Mouse (Mus musculus) limb, embryonic 11.5 days (tissue): ENCODE data around the gene Idi1. TPM values are rescaled to one million over a fixed set of nuclear protein-coding genes. Genes with fewer than 3 reads are reported as not detected.
"Not testable (repeated sequence)": the region's sequence is repeated elsewhere in the genome, so short reads cannot be mapped to it uniquely, and the experiment has no call there.

Experiments used
- ATAC-seq: fragments of 200-750 bp; cut with Nextera tagmentation; 2 replicates; pipeline ENCODE4 v1.8.0; 2017; ENCODE audit warnings: low read depth; ENCODE audit not compliant: insufficient number of reproducible peaks, low FRiP score, low TSS enrichment
- DNase-seq: peaks from one replicate; pipeline ENCODE4 v3.0.0-alpha.2; 2015; ENCODE audit warnings: low spot score
- H3K27ac ChIP-seq: fragments of 300-500 bp; sonication (generic); replicated peaks from 2 replicates; pipeline ENCODE4 v1.5.1; 2014; ENCODE audit warnings: low read depth, mild to moderate bottlenecking, low read length
- H3K27me3 ChIP-seq: fragments of 300-500 bp; sonication (generic); 2 replicates; pipeline ENCODE4 v1.6.1; 2014; ENCODE audit warnings: mild to moderate bottlenecking, low read length, mixed read lengths; ENCODE audit not compliant: control insufficient read depth, insufficient read depth
- H3K36me3 ChIP-seq: fragments of 300-500 bp; sonication (generic); 2 replicates; pipeline ENCODE4 v1.6.1; 2014; ENCODE audit warnings: mild to moderate bottlenecking, low read length, moderate library complexity, mixed read lengths; ENCODE audit not compliant: control insufficient read depth, insufficient read depth
- H3K4me1 ChIP-seq: fragments of 300-500 bp; sonication (generic); 2 replicates; pipeline ENCODE4 v1.6.1; 2014; ENCODE audit warnings: low read length, mixed read lengths; ENCODE audit not compliant: control insufficient read depth, insufficient read depth
- H3K4me2 ChIP-seq: fragments of 300-500 bp; sonication (generic); 2 replicates; pipeline ENCODE4 v1.6.1; 2014; ENCODE audit warnings: low read depth, mild to moderate bottlenecking, moderate library complexity; ENCODE audit not compliant: severe bottlenecking
- H3K4me3 ChIP-seq: fragments of 300-500 bp; sonication (generic); 2 replicates; pipeline ENCODE4 v1.5.1; 2014; ENCODE audit warnings: low read depth, low read length
- H3K9ac ChIP-seq: fragments of 300-500 bp; sonication (generic); 2 replicates; pipeline ENCODE4 v1.6.1; 2014; ENCODE audit warnings: mild to moderate bottlenecking, low read length
- H3K9me3 ChIP-seq: fragments of 300-500 bp; sonication (generic); 2 replicates; pipeline ENCODE4 v1.6.1; 2016; ENCODE audit warnings: low read length; ENCODE audit not compliant: control insufficient read depth
- WGBS: fragments of 180-500 bp; shearing (Covaris S2); extraction: QIAGEN DNeasy Blood & Tissue Kit; methylation state at CpG from one replicate; pipeline ENCODE4 v1.1.7; 2014; 5-methylcytosine and 5-hydroxymethylcytosine counted together
- polyA plus RNA-seq: library from polyadenylated mRNA; unstranded; fragments of >200 nt; fragmentation: Nextera tagmentation; extraction: Ambion mirVana; gene quantifications from 2 replicates; pipeline ENCODE4 v1.2.1, GENCODE M21; 2014

Idi1 gene
- polyA plus RNA-seq, result 97.5 and 105 TPM in 2 replicates

- Histone ChIP-seq H3K9ac (peak within 1 kb of the TSS; percentile 38), H3K4me3 (peak within 1 kb of the TSS; percentile 58), H3K4me1 (no peaks in the 10 kb centered on the region), H3K36me3 (peaks cover 3% of the 10 kb centered on the region; the same call in 1 of the 2 replicates), H3K27ac (peak within 1 kb of the TSS; percentile 74), H3K9me3 (no peaks in the 10 kb centered on the region), H3K27me3 (no peaks in the 10 kb centered on the region), H3K4me2 (peak within 1 kb of the TSS; percentile 56)
- WGBS, result under 1% methylated on average over 46 of the region's 46 CpGs
- ATAC-seq, result peak; percentile 100
- peak; percentile 97 for DNase-seq
Measured at GRCm38 (mm10) chr13:8885445-8886184, at the start of gene Idi1. TSS of gene Idi1 (plus strand) at chr13:8885501.

DNA sequence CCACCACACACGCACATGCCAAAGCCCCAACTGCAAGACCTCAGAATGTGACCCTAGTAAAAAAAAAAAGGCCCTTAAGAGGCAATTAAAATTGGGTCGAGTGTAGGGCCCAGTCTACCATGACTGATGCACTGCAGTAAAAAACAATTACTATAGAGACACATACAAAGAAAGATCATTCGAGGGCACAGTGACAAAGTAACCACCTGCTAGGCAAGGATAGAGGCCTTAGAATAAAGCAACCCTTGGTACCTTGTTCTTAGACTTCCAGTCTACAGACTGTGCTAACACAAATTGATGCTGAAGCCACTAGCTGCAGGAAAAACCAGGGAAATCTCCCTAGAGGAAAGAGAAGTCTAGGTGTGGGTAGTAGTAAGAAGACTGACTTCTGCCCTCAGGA is 46.9 kb upstream of the Idi1 start:
- Histone ChIP-seq H3K9me3 (no peaks in the 10 kb centered on the region), H3K4me1 (no peaks in the 10 kb centered on the region), H3K9ac (no peak overlapping the region), H3K4me3 (no peak overlapping the region), H3K4me2 (no peak overlapping the region), H3K36me3 (peaks cover 9% of the 10 kb centered on the region; the same call in 1 of the 2 replicates), H3K27me3 (no peaks in the 10 kb centered on the region), H3K27ac (no peak overlapping the region)
- ATAC-seq (no peak), DNase-seq (no peak)
- 69% methylated on average over 3 of the region's 3 CpGs for WGBS

DNA sequence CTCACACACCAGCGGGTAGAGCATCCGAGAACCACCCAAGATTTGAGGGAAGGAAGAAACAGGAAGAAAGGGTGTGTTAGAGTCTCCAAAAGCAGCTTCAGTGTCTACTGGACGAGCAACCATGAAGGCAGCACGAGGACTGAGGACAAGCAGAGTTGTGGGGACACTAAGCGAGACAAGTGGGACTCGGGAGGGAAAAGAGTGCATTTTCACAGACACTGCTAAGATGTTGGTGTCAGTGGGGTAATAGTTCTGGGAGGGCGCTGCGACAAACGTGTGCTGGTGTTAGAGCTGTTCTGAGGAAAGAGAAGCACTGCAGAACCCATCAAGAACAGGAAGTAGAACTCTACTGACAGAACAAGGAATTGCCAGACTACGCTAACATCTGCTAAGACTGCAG is 46.2 kb upstream of the Idi1 start:
- ATAC-seq, result no peak
- no peak overlapping the region for H3K4me3 ChIP-seq
- WGBS, result 88% methylated on average over 10 of the region's 10 CpGs
- DNase-seq, result no peak
- no peaks in the 10 kb centered on the region for H3K9me3 ChIP-seq
- no peaks in the 10 kb centered on the region for H3K27me3 ChIP-seq
- no peak overlapping the region for H3K4me2 ChIP-seq
- H3K27ac ChIP-seq, result no peak overlapping the region
- H3K4me1 ChIP-seq, result no peaks in the 10 kb centered on the region
- no peak overlapping the region for H3K9ac ChIP-seq
- H3K36me3 ChIP-seq, result peaks cover 7% of the 10 kb centered on the region; the same call in 1 of the 2 replicates

DNA sequence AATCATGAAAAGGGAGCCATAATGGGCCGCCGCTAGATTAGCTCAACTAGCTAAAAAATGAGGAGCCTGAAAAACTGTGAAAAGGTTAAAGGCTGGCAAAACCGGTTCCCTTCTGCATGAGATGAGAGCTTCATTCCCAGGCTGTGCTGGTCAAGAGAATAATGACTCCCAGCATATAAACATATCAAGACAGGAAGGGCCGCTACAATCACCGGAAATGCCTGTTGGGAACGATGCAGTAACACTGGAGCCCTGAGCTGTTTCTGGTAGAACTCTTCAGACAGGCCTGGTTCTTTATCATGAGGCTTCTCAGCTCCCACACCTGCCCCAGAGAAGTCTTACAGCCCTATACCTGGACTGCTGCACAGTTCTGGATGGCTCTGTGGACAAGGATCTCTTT is 45.4 kb upstream of the Idi1 start:
- Histone ChIP-seq H3K27me3 (no peaks in the 10 kb centered on the region), H3K4me1 (no peaks in the 10 kb centered on the region), H3K9me3 (no peaks in the 10 kb centered on the region), H3K9ac (no peak overlapping the region), H3K36me3 (peaks cover 5% of the 10 kb centered on the region; the same call in 1 of the 2 replicates), H3K4me3 (no peak overlapping the region), H3K4me2 (no peak overlapping the region), H3K27ac (no peak overlapping the region)
- no peak for DNase-seq
- ATAC-seq, result no peak
- 89% methylated on average over 6 of the region's 6 CpGs for WGBS

DNA sequence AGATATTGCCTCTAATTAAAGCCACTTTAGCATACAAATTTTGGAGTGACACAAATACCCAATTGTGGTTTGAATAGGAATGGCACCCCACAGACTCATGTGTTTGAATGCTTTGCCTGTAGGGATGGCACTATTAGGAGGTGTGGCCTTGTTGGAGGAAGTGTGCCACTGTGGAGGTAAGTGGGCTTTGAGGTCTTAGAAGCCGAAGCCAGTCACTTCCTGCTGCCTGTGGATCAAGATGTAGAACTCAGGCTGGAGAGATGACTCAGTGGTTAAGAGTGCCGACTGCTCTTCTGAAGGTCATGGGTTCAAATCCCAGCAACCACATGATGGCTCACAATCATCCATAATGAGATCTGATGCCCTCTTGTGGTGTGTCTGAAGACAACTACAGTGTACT is 44.4 kb upstream of the Idi1 start:
- no peak overlapping the region for H3K4me3 ChIP-seq
- no peak for ATAC-seq
- 93% methylated on average over 2 of the region's 2 CpGs for WGBS

GRCm38 (mm10) chr13:8841846-8842245 is 43.5 kb upstream of the Idi1 start:
- H3K9ac ChIP-seq, H3K4me1 ChIP-seq, DNase-seq, H3K4me2 ChIP-seq, H3K9me3 ChIP-seq, H3K36me3 ChIP-seq, ATAC-seq, H3K27me3 ChIP-seq, H3K4me3 ChIP-seq, H3K27ac ChIP-seq: not testable (repeated sequence)
- 94% methylated on average over 7 of the region's 7 CpGs for WGBS

More for the DNA sequence above, 44.4 kb upstream of the Idi1 start:
- Histone ChIP-seq H3K36me3 (0 out of 2 replicates have a peak, but pooled peaks cover 2% of the 10 kb centered on the region), H3K27me3 (no peaks in the 10 kb centered on the region), H3K9ac (no peak overlapping the region), H3K27ac (no peak overlapping the region), H3K4me1 (no peaks in the 10 kb centered on the region), H3K9me3 (no peaks in the 10 kb centered on the region), H3K4me2 (no peak overlapping the region)
- DNase-seq, result no peak

- DNase-seq, result no peak
- ATAC-seq, result no peak
- H3K4me1 ChIP-seq, result no peaks in the 10 kb centered on the region
- no peak overlapping the region for H3K4me2 ChIP-seq
- H3K27me3 ChIP-seq, result no peaks in the 10 kb centered on the region
- no peaks in the 10 kb centered on the region for H3K9me3 ChIP-seq
- no peak overlapping the region for H3K9ac ChIP-seq
- H3K4me3 ChIP-seq, result no peak overlapping the region
- WGBS, result 91% methylated on average over 3 of the region's 3 CpGs
- H3K36me3 ChIP-seq, result 0 out of 2 replicates have a peak, but pooled peaks cover 2% of the 10 kb centered on the region
- H3K27ac ChIP-seq, result no peak overlapping the region
Measured at GRCm38 (mm10) chr13:8842273-8842672, 43.0 kb upstream of the Idi1 start.

DNA sequence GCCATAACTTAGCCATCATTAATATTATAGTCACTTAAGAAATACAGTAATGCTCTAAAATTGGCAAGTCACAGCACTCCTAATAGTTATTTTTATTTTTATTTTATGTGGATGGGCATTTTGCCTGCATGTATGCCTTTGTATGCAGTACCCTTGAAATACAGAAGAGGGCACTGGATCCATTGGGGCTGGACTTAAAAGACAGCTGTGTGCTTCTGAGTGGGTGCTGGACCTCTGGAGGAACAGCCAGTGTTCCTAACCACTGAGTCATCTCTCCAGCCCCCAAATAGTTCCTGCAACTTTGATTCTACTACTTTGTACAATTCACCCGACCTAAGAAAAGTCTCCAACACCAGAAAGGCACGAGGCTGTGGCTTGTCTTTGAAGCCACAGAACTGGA is 37.6 kb upstream of the Idi1 start:
- Histone ChIP-seq H3K9me3 (no peaks in the 10 kb centered on the region), H3K4me3 (no peak overlapping the region), H3K36me3 (0 out of 2 replicates have a peak, but pooled peaks cover 2% of the 10 kb centered on the region), H3K4me1 (no peaks in the 10 kb centered on the region), H3K9ac (no peak overlapping the region), H3K27me3 (no peaks in the 10 kb centered on the region), H3K4me2 (no peak overlapping the region), H3K27ac (no peak overlapping the region)
- no peak for DNase-seq
- ATAC-seq, result no peak
- 59% methylated on average over 2 of the region's 2 CpGs for WGBS
